Mouse (Mus musculus) erythroblast, embryonic 14.5 days (primary cell): Measurements from ENCODE around the gene Dctpp1.

Source experiments
- GATA1 ChIP-seq: IDR thresholded peaks from 2 replicates; pipeline ENCODE4 v1.6.1; 2012; ENCODE audit warnings: low read length, inconsistent platforms, mixed read lengths
- TAL1 ChIP-seq: IDR thresholded peaks from 3 replicates; pipeline ENCODE4 v1.6.1; 2012; ENCODE audit warnings: low read length, inconsistent platforms, mixed read lengths

DNA sequence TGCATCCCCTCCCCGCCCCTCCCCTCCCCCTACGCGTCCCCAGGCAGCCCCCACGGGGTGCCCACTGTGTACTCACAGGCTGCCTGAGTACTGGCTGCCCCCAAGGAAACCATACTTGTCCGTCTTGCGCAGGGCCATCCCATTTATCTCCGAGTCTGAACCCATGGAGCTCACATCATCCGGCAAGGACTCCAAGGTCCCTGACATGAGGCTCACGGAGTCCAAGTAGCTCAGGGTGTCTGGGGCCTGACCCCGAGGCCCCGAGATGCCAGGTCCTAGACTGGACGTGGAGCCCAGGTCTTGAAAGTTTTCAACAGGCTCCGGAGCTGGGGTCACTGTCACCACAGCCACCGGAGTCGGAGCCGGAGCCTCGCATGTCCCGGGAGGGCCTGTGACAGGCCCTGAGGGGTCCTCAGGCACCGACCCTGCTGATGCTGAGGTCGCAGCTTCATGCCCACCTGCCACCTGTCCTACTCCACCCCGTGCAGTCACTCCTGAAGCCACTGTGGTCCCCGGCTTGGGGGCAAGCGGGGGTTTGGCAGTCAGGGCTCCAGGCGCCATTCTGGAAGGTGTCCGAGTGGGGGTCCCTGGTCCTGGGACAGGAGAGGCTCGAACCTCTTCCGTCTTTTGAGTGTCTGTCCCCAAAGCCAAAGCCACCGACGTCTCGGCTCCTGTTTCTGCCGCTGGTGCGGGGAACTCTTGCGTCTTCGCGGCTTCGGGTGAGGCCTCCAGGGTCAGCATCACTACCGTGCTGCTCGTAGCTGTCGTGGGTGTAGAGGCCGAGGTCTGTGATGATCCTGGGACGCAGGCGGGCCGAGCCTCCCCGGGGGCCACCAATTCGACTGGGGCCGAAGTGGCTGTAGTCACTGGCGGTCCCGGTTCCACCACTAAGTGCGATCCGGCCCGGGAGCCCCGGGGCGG lies 52.9 kb downstream of the Dctpp1 start:
- no peak for TF ChIP-seq GATA1
- no peak for TF ChIP-seq TAL1
